Mouse (Mus musculus) MEL (cell line): ENCODE measurements at regions not wholly inside any gene's neighbourhood (a gene's known extent, or its start where the extent isn't known, plus 50 kb on each side); places are given as distances from the start of the nearest gene placed in this dataset.

Experiments used
- DNase-seq: peaks from one replicate; pipeline ENCODE4 v3.0.0; 2011; ENCODE audit warnings: low read depth, low spot score
- H3K27ac ChIP-seq: 2 replicates; pipeline ENCODE4 v1.5.1; 2012; ENCODE audit warnings: low read depth, mild to moderate bottlenecking, control low read depth, low read length, moderate library complexity; ENCODE audit not compliant: control insufficient read depth
- H3K27me3 ChIP-seq, 2 experiments: fragments of 150-350 bp in 1 of 2; sonication (generic) in 1 of 2; 2 replicates each; pipeline ENCODE4 v1.6.1; 2012; ENCODE audit warnings: low read length in 2 of 2, mild to moderate bottlenecking in 2 of 2, improper control_type of control experiment in 1 of 2, moderate library complexity in 1 of 2; ENCODE audit not compliant: insufficient read depth in 2 of 2, control insufficient read depth in 1 of 2
- H3K36me3 ChIP-seq, 2 experiments: 2 replicates each; pipeline ENCODE4 v1.6.1; 2012 to 2014; ENCODE audit warnings: low read length in 2 of 2, improper control_type of control experiment in 1 of 2, inconsistent platforms in 1 of 2, mild to moderate bottlenecking in 1 of 2; ENCODE audit not compliant: insufficient read depth in 2 of 2, control insufficient read depth in 1 of 2
- H3K4me1 ChIP-seq, 2 experiments: fragments of 150-350 bp in 1 of 2; sonication (generic) in 1 of 2; 2 replicates each; pipeline ENCODE4 v1.6.1; 2012; ENCODE audit warnings: low read length in 2 of 2, improper control_type of control experiment in 1 of 2, mild to moderate bottlenecking in 1 of 2; ENCODE audit not compliant: insufficient read depth in 2 of 2, control insufficient read depth in 1 of 2
- H3K4me3 ChIP-seq, 2 experiments: fragments of 150-350 bp in 1 of 2; sonication (generic) in 1 of 2; 2 replicates each; pipeline ENCODE4 v1.5.1; 2012; ENCODE audit warnings: low read depth in 2 of 2, low read length in 2 of 2, mild to moderate bottlenecking in 2 of 2, moderate library complexity in 2 of 2, control low read depth in 1 of 2, improper control_type of control experiment in 1 of 2; ENCODE audit not compliant: control insufficient read depth in 1 of 2, insufficient read depth in 1 of 2
- H3K79me2 ChIP-seq: 2 replicates; pipeline ENCODE4 v1.6.1; 2012; ENCODE audit warnings: mild to moderate bottlenecking, low read length, moderate library complexity; ENCODE audit not compliant: control insufficient read depth, poor library complexity, insufficient read depth
- H3K9ac ChIP-seq: 2 replicates; pipeline ENCODE4 v1.6.1; 2012; ENCODE audit warnings: low read depth, mild to moderate bottlenecking, control low read depth, low read length, moderate library complexity; ENCODE audit not compliant: control insufficient read depth, poor library complexity, severe bottlenecking
- H3K9me3 ChIP-seq: fragments of 150-350 bp; sonication (generic); replicated peaks from 2 replicates; pipeline ENCODE4 v1.6.1; 2012; ENCODE audit warnings: mild to moderate bottlenecking, low read length, improper control_type of control experiment, moderate library complexity; ENCODE audit not compliant: insufficient read depth
- RAD21 ChIP-seq: IDR thresholded peaks from 2 replicates; pipeline ENCODE4 v1.6.1; 2011; ENCODE audit warnings: mild to moderate bottlenecking, low read depth, low read length, improper control_type of control experiment
- ZMIZ1 ChIP-seq: IDR thresholded peaks from 2 replicates; pipeline ENCODE4 v1.6.1; 2012; ENCODE audit warnings: low read depth, mild to moderate bottlenecking, inconsistent platforms, low read length, improper control_type of control experiment, moderate library complexity

DNA sequence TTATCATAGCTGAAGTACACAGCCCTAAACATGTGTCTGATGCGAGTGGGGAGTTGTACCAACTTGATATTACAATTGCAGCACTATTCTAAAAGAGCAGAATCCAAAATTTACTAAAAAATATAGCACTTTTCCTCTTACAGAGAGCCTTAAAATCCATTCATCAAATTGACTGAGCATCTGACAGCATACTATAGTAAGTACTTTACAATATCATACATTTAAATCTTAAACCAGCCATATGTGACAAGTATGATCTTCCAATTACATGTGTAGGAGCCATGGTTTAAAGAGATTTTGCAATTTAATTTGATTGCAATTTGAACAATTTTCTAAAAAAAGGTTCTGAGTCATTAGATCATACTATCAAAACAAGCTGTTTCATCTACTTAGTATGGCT is 676.9 kb downstream of the Ipo11 start:
- TF ChIP-seq ZMIZ1 (no peak), RAD21 (no peak)
- Histone ChIP-seq H3K27ac (no peak overlapping the region), H3K4me3 (no peak overlapping the region), H3K9ac (no peak overlapping the region), H3K79me2 (no peaks in the 10 kb centered on the region), H3K9me3 (no peaks in the 10 kb centered on the region), H3K4me1 (no peaks in the 10 kb centered on the region), H3K27me3 (no peaks in the 10 kb centered on the region), H3K36me3 (no peaks in the 10 kb centered on the region)
- DNase-seq = no peak
